Mouse (Mus musculus) inflammation-experienced regulatory T-cells, adult 6 months (primary cell): Measurements from ENCODE around the gene Usp6nl. TPM values are rescaled to one million over a fixed set of nuclear protein-coding genes. Genes with fewer than 3 reads are reported as not detected.

Source experiments
- ATAC-seq: one replicate; pipeline ENCODE4 v1.8.0; 2017
- polyA plus RNA-seq, 3 experiments: library from polyadenylated mRNA; unstranded; fragments of 100-300 nt; shearing (Covaris generic); gene quantifications; one replicate each; pipeline ENCODE4 v1.2.1; 2017

Gene Usp6nl
- polyA plus RNA-seq: 10 to 100 TPM in 1 of 3 experiments, 1 to 10 TPM in 2; 4.1 to 11.9 (median 7.2) TPM

DNA sequence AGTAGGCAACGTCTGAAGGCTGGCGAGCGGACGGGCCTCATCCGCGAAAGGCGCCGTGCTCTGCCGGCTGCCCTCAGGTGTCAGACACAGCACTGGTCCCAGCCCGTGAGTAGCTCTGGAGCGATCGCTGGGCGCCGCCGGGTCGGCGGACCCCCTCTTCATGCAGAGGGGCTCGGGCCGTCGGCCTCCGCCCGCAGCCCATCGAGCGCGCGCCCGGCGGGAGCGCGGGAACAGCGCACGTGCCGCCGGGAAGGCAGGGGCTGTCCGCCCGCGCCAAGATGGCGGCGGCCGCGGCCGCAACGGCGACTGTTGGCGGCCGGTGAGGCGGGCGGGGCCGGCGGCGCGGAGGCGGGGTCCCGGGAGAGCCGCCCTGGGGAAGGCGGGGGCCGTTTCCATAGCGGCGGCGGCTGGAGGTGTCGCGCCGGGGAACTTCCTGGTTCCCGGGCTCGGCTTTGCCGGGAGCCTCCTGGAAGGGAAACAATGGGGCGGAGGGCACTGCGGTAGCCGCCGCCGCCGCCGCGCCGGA lies at the start of gene Usp6nl:
Usp6nl (plus strand) TSS at position 292 of the 526 bp plus-strand sequence.
- peak; percentile 83 for ATAC-seq

DNA sequence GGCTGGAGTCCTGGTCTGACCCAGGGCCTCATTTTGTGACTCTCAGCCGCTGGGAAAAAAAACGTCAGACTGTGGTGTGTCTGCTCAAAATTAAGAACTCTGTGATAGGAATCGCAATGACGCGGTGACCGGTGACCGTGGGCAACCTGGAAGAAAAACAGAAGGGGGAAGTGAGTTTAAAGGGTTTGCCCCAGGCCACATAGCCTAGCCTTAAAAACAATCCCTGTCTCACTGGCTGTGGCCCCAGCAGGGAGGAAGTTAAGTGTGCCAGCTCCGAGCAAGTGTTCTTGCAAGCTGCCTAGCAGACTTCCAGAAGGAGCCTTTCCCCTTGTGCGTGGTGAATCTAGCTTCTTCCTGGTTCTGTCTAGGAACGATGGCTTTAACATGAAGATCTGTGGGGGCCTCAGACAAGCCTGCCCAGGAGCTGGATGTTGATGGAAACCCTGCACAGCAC lies 49.0 kb upstream of the Usp6nl start:
- no peak for ATAC-seq

DNA sequence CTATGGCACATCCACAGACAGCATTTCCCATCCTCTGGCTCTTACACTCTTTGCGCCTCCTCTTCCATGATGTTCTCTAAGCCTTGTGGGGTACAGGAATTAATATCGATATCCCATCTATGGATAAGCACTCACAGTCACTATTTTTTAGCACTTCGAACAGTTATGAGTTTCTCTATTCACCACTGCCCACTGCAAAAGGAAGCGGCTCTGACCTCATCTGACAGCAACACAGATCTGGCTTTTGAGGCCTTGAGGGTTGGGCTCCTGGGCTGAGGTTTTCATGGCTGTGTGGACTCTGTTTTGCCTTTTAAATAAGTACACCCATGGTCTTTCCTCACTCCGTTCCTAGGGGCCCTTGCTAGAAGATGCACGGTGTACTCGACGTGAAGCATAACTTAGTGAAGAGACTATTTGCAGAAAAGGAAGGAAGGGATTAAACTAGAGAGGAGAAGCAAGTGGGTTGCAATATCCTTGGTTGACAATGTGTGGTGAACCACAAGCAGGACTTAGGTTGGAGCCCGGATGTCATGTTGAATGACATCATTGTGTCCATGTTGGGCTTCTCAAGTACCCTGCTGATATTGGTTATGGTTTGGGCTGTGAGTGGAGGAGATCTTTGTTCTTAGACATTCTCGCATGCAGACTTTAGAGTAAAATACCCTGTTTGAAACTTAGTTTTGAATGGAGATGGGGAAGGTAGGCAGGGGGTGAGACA lies 43.5 kb upstream of the Usp6nl start:
- peak; percentile 48 for ATAC-seq

DNA sequence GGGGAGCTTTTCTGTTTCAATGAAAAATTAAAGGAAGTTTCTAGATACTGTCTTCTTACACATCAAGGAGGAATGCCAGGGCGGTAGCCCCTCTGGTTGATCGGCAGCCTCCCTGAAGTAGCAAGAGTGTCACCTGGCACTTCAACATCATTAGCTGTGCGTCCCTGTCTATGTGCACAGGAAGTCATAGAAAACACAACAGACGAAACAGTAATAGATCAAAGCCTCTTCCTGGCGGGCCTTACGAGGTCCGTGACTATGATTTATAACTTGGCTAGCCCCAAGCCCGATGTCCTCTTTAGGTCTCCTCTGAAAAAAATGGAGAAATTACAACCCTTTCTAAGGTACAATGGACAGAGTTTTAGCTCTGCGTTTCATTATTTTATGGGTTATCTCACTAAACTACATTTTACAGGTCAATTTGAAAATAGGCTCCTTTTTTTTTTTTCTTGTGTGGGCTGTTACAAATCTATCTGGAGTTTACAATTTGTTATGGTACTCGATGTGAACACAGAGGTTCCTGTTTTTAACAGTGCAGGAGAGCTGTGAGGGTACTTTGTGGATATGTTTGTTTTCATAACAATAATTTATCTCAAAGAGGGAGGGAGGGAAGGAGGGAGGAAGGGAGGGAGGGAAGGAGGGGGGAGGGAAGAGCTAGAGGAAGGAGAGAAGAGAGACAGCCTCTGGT lies 42.7 kb upstream of the Usp6nl start:
- ATAC-seq: peak; percentile 80

DNA sequence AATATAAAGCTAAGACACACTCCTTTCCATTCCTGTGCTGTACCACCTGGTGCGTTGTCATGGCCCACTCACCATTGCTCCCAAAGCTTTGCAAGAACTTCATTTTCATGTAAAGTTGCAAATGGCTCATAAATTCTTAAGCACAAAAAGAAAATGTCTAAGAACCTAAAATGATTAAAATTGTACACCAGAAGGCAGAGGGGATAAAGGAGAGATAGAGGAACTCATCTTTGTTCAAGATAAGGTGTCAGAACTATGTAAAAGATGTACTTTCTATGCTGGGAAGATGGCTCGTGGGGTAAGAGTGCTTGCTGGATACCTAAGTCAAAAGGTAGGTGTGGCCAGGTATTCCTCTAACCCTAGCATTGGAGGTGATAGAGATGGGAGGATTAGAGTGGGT lies 38.9 kb upstream of the Usp6nl start:
- ATAC-seq: no peak

DNA sequence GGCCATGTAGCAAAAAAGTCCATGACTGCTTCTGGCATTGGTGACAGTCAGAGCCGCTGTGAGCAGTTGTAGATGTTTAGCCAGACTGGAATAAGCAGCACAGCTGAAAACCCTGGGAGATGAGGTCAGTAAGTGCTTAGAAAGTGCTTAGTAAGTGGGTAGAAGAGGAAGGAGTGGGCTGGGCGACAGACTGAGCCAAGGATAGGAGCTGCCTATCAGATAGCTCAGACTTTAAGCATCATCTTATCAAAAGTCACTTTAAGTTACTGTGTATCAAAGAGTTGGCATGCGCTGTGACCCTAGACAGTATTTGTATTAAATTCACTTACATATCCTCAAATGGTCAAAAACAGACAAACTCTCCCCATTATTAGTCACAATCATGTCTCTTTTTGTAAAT lies 37.7 kb upstream of the Usp6nl start:
- no peak for ATAC-seq

DNA sequence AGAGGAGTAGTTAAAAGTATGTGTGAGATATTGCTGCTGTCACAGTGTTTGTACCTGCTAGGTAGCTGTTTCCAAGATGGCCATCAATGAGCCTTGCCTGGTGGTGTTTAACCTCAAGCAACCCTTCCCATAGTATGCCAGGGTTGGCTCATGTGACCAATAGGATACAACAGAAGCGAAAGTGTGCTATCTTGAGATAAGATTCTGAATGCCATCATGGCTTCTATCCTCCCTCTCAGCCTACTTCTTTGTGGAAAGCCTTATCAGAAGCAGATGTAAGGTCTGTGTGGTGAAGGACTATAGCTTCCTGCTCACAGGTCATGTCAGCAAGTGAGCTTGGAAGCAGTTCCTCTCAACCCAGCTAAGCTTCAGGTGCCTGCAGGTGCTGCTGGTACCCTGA lies 36.7 kb upstream of the Usp6nl start:
- ATAC-seq: no peak

DNA sequence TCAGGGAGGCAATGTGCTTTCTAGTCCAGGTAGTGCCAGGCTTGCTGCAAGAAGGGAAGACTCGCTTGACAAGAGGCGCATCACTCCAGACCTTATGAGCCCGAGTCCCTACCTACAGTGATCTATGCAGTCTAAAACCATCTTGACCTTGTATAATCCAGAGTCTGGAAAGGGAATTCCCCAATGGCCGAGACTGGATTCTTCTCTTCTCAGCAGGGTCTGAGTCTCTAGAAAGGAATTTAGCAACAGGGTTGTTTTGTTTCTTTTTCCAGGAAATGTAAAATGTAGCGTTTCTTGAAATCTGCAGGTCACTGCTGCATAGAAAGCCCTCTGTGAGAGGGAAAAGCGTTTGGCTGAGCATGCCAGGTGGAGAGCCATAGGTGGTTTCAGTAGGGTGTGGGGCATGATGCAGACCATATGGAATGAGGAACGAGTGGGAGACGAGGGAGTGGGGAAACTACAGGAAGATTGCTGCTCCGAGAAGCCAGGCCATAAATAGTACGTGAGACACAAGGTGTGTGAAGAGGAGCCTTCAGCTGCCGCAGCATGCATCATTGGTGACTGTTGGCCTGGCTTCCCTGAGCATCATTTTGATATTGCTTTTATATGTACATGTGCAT lies 28.5 kb upstream of the Usp6nl start:
- no peak for ATAC-seq

DNA sequence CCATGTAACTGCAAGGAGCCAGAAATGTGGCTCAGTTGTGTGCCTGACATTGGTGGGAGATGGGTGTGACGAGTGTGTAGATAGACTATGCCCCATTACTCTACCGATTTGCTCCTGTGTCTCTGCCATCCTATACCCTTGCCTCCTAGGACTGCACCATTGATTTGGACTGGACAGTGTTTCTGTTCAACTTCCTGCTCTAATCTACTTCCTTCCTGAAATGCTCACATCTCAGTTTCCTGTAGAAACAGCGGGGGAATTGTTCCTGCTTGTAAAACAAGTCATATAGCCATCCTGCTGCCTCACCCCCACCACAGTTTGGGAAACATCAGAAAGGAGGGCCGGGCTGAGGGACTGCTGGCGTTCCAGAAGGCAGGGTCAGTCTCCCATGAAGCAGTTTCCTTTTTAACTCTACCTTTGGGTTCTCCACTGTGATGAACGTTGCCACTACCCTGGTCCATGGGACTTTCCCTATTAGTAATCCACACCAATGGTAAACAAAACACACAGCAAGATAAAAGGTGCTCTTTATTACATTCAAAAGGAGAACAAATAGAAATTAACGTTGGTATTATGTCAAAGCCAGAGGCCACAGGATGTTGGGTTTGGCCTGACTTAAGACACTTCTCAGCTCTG lies 27.4 kb upstream of the Usp6nl start:
- peak; percentile 79 for ATAC-seq

DNA sequence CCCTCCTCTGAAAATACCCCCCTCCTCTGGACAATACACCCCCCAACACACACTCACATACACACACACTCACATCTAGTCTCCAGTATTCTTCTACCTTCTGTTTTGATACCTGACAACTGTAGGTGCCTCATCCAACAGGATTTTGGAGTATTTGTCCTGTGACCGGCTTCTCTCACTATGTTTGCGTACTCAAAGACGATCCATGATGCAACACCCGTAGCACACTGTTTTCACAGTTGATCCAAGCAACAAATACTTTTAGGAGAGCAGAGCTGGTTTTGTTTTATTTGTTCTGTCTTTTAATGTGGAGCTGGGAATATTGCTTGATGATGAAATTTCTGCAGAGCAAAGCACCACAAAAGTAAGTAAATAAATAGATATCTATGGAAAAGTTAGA lies 17.7 kb upstream of the Usp6nl start:
- ATAC-seq: no peak

DNA sequence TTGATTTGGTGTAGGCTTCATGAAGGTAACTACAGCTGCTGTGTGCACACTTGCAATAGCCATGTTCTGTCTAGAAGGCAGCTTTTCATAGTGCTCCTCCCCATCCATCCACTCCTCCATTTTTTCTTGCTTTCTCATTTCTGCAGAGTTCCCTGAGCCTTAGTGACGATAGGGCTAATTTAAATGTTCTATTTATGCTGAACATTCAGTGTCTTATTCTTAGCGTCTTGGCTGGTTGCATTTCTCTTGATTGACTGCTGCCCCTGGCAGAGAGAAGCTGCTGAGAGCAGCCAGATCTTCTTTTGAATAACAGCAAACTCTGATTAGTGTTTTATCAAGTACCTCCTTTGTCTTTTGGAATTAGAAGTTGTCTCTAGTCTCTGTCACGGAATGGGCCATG lies 15.6 kb upstream of the Usp6nl start:
- ATAC-seq: no peak

DNA sequence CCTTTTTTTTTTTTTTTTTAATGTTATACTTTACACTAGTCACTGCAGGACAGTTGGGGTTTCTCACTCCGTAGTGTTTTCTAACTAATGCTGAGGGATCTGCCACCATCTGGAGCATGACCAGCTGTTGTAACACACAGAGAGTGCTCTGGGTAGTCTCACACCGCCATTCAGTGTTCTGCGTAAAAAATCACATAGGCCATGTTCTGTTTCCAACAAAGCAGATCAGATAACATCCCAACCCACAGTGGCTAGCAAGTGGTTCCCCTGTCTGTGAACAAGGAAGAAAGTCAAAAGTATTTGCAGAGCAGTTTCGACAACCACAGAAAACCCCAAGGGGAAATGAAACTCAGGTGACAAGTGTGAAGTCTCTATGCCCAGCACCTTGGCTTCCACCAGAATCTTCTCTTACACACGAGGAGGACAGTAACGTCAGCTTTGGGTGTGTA lies 13.1 kb upstream of the Usp6nl start:
- peak; percentile 69 for ATAC-seq

DNA sequence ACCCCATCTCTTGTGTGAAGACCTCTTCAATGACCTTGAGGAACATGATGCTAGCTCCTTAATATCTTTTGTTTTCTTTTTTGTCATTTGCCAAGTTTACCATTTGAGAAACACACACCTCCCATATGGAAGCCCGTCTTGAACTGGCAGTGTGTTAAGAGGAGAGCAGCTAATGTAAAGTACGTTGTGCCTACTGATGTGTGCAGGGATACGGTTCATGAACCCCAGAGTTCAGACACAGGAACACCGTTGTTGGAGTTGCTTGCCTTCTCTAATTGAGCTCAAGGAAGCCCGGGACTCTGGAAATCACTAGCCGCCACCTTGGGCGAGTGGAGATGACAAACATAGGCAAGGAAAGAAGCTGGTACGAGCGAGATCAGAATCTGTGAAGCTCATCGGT lies 9.7 kb upstream of the Usp6nl start:
- no peak for ATAC-seq

DNA sequence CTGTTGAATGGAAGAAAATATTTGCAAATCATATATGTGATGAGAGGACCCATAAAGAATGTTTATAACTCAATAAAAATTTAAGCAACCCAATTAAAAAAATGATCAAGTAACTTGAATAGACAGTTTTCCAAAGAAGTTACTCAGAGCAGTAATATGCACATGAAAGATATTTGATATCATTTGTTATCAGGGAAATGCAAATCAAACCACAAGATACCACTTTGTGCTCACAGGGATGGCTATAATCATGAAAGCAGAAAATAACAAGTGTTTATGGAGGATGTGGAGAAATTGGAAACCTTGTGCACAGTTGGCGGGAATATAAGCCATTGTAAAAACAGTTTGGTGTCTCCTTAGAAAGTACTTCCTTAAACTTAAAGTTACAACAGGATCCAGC lies 8.7 kb upstream of the Usp6nl start:
- no peak for ATAC-seq

DNA sequence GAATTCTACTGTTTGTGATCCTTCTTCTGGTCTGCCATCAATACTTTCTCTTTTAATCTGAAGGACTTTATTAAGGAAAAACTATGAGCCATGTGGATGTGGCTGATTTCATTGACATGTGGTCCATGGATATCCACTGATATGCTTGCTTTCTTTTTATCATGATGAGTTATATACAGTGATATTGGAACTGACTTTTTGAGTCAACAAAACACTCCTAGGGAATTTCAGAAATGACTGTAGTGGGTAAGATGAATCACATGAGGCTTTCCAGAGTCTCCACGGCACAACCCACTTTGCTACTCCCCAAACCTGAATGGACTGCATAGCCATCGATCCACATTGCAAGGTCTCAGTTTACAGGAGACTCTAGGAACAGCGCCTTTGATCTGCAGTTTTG lies 2.3 kb upstream of the Usp6nl start:
- no peak for ATAC-seq

DNA sequence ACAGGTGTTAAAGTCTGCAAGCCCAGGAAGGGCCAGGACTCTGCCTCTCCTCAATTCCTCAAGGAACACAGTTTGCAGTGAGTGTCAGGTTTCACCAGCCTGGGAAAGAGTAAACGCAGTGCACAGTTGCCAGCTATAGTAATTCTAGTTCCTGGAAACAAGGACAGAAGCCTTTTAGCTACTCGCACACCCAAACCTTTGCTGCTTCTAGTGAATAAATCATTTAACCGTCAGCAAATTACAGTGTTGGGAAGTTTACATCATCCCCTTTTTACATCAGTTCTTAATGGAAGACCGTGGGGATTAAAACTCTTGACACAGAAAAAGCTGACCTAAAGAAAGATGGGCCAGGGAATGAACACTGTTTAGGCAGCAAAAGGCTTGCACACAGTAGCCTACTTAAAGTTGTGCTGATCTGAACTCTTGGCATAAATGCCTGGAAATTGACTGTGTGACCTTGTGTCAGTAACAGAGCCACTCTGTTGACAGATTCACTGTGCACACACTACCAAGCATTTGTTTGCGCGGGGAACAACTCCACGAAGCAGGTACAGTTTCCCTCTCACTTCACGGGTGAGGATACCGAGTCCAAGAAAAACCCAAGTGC lies 595 bp upstream of the Usp6nl start:
- ATAC-seq: peak; percentile 40

DNA sequence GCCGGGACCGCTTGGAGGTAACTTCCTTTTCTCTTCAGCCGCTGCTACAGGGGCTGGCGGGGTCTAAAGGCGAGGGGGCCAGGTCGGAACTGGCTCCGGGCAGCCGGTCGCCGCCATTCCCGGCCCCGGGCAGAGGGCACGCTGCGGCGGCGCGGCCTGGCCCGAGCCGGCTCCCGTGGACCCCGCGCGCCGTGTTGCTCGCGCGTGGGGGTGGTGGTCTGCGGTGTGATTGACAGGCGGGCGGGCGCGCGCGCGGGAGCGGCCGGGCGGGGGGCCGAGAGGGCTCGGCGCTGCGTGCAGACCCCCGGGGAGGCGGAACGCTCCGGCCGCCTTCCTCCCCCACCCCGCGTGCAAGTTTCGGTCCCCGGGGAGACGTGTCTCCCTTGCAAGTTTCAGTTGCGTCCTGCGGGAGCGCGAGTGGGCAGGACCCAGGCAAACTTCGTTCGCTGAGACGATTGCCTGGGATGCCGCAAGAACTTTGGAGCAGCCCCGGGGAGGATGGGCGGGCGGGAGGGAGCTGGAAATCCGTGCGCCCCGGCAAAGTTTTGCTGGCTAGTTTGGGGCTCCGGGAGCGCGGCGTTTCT lies 563 bp downstream of the Usp6nl start:
- ATAC-seq: peak; percentile 20

DNA sequence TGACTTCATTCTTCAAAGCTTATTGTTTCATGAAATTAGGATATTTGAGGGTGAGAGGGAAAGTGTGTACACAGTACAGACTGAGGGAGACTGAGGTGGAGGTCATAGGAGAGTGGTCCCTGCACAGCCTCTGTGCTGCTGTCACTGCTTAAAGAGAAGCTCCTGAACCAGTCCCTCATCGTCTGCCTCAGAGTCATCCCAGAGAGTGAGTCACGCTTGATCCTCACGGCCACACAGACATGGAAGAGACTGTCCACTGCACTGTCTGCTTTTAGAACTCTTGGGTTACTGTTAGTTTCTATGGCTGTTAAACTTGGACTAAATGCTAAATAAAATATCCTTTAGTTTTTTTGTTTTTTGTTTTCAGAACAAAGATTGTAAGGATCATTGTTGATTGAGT lies 3.2 kb downstream of the Usp6nl start:
- no peak for ATAC-seq

DNA sequence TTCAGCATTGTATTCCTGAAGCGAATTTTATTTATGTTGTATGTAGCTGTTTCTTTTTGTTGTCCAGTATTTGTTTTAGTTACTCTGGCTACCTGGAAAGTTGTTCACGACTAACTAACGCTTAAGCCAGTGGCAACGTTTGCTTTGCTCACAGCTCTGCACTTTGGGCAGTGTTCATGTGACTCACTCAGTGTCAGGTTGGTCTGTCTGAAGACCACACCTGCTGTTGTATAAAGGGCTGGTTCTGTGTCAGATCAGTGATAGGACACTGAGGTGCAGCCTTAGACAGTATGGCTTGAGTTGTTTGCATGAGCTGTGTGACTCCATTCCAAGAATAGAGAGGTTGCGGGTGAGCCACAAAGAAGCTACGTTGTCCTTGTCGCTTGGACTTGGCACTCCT lies 6.5 kb downstream of the Usp6nl start:
- no peak for ATAC-seq

DNA sequence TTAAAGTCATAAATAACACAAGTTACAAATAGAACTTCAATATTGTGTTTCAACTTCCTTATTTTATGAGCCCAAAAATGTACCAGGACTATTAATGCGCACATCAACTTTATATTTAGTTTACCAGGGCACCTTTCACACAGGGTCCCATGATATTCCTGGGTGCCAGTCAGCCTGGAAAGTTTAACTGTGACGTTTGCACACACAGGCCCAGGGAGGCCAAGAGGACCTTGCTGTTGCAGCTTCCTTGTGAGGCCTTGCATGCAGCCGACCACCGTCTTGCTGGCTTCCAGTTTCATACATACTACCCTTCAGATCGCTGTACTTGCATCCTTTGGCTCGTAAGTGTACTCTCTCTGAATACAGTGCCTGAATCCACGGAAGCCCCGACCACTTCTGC lies 8.3 kb downstream of the Usp6nl start:
- ATAC-seq: no peak

DNA sequence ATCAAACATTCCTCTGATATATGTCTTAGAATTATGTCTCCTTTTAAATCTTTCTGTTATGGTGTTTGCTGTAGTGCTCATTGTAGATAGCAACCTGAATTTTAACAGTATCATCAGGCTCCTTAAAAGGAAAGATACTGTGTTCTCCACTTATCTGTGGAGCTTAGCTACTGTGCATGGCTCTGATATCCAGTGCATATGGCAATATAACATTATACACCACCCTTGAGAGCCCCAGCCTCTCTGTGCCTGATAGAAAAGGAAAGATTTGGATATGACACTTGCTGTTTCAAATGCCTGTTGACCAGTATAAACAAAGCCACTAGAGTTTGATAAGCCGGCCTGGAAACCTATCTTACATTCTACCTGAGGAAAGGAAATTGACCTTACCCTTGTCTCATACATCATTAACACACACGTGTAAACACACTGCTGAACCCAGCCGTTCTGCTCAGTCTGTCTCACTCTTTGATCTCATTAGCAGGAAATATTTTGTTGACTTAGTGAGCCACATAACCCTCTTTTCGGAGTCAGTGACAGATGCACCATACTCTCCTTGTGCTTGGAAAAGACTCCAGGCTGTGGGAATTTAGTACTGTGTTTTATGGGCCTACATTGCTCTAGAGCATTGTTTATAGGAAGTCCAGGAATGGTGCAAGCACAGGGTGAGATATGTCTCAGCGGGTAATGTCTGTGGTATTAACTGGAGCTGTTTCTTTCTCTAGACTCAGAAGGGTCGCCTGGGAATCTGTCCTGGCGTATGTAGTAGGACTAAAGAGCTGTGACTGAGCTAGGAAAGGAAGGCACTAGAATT lies 9.1 kb downstream of the Usp6nl start:
- peak; percentile 44 for ATAC-seq
